Mouse (Mus musculus) brain, adult 2 months (tissue): Measurements from ENCODE around the gene Ankrd11.

ENCODE experiments used
- DNase-seq: peaks from one replicate; pipeline ENCODE4 v3.0.0; 2011; ENCODE audit warnings: low read depth, low spot score

The Ankrd11 gene

GRCm38 (mm10) chr8:122962046-122962445 is 80.0 kb downstream of the Ankrd11 start:
- no peak for DNase-seq

GRCm38 (mm10) chr8:122961458-122961857 is 80.6 kb downstream of the Ankrd11 start:
- no peak for DNase-seq

DNA sequence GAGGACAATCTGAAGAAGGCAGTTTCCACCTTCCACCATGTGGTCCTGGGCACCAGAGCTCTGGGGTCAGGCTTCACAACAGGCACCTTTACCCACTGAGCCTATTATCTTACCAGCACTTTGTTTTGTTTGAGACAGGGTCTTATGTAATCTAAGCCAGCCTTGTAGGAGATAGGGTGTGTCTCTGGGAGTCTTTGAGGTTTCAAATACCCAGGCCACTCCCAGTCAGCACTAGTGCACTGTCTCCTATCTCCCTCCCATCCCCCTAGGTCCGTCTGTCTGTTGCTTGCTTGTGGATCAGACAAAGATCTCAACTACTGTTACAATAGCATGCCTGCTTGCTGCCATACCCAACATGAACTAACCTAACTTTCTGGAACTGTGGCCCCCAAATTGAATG is 81.1 kb downstream of the Ankrd11 start:
- no peak for DNase-seq

- no peak for DNase-seq
Measured at GRCm38 (mm10) chr8:122960323-122960722, 81.8 kb downstream of the Ankrd11 start.

DNA sequence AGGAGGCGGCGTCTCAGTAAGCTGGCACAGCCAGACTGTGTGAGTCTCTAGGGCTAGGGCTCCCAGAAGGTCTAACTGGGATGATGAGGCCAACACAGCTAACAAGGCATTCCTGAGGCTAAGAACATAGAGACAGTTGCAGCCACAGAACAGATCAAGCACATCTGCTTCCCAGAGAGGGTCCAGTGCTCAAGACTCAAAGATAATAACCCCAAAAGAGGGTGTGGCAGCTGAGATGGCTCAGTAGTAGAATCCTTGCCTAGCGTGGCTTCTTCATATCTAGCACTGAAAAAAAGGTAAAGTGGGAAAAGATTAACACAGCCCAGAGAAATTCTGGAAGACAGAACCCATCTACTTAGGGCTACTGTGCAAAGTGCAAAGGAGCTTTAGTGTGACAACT is 86.1 kb downstream of the Ankrd11 start:
- DNase-seq = no peak

- no peak for DNase-seq
Measured at GRCm38 (mm10) chr8:122955195-122955594, 86.9 kb downstream of the Ankrd11 start.

DNA sequence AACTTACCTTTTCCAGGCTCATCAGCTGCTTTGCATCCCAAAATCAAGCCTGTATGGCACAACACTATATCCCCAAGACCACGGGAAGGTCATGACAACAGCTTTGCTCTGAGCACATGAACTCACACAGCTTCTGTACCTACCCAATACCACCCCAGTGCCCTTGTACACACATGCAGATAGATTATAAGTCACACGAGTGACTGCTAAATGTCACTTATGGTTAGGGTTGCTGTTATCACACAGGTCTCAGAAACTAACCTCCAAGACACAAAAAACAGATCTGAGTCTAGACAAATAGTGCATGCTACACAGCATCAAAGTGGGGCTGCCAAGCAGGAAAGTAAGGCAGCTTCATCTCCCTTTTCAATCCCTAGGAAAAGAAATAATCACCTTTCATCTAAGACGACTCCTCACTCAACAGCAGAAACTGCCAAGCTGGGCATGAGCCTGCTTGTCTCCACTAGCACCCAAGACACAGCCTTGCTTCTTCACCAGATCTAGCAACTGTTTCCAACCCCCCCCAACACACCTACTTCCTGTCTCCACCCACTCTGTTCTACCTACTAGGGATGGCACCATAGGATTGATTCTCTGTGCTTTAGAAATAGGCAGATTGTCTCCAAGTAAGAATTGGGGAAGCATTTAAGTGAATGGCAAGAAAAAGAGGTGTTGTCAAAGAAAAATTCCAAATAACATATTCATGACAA is 87.8 kb downstream of the Ankrd11 start:
- peak; percentile 65 for DNase-seq

DNA sequence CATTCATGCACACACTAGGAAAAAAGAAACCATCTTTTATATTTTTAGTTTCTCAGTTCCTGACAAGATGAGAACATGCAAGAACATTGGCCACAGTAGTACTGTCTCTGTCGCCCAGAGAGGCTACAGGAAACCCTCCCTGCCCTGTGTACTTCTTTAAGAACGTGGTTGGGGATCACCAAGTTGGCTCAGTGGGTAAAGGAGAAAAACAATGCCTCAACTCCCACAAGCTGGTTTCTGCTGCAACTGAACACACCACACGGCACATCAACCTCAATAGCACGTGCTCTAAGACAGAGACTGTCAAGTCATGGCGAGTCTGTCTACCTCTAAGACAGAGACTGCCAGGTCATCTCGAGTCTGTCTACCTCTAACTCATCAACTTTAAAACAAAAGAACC is 89.0 kb downstream of the Ankrd11 start:
- no peak for DNase-seq

- DNase-seq = no peak
Measured at GRCm38 (mm10) chr8:122951456-122951855, 90.6 kb downstream of the Ankrd11 start.

GRCm38 (mm10) chr8:122949701-122950100 is 92.4 kb downstream of the Ankrd11 start:
- no peak for DNase-seq

- no peak for DNase-seq
Measured at GRCm38 (mm10) chr8:122945775-122946174, 96.3 kb downstream of the Ankrd11 start.

DNA sequence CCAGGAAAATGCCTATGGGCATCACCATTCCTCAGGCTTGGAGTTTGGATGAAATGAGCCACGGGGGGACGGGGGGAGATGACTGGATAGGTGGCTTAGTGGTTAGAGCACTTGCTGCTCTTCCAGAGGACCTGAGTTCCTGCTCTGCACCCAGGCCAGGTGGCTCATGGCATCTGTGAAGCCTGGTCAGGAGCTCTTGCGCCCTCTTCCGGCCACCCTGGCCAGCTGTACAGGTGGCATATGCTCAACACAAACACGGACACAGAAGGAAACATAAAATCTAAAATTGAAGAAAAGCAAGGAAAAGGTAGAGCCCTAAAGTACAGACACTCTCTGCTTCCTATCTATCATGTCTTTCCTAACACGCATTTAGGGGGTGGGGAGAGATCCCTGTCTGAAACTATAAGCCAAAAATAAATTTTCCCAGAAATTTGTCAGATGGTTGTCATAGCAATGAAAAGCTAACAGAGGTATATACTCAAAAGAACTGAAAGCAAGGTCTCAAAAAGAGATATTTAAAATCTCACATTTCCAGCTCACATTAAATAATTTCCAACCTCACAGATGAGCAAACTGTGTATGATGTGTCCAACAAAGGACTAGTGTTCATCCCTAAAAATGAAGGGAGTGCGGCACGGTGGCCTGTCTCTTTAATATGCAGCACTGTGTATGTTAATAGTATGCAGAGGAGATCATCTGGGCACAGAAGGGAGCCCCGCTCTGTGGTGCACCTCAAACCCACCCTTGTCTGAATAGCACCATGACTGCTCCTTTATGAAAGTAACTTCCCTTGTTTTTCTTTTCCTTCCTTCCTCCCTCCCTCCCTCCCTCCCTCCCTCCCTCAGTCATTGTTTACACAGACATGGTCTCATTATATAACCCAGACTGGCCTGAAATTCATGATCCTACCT is 99.0 kb downstream of the Ankrd11 start:
- DNase-seq = peak; percentile 71

GRCm38 (mm10) chr8:122938591-122938990 is 103.5 kb downstream of the Ankrd11 start:
- no peak for DNase-seq

DNA sequence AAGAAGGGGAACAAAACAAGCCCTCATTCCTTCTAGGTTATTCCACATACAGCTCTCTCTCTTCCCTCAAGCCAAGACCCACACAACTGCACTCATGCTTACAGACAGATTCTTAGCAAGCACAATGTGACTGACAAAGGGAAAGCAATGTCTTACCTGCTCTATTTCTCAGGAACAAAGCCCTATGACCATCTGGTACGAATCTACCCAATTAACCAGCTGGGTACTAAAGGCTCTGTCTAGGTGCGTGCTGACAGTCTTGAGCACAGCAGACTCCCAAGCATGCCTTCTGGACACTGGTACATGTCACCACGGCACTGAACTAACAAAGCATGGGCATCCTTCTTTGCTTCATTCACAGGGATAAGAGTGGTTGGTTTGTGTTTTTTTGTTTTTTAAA is 103.9 kb downstream of the Ankrd11 start:
- peak; percentile 76 for DNase-seq

DNA sequence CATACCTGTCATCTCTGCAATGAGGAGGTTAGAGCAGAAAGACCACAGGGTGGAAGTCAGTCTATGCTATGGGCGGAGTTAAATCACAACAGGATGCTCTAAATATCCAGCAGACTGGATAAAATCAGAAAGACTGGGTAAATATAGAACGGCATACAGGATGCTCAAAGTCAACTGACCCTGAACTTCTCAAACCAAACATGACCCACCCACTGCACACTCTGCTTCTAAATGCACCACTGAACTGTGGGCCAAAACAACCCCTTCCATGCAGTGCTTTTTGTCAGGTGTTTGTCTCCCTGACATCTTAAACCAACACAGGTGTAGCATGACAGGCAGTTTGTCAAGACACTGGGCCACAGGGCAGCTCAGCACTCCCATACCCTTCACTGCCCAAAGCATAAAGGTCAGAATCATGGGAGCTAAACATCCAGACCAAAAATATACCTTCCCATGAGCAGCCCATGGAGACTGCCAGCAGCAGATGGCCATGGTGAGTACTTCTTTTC is 104.5 kb downstream of the Ankrd11 start:
- peak; percentile 81 for DNase-seq

GRCm38 (mm10) chr8:122935912-122936311 is 106.2 kb downstream of the Ankrd11 start:
- DNase-seq = no peak

GRCm38 (mm10) chr8:122935118-122935517 is 107.0 kb downstream of the Ankrd11 start:
- DNase-seq = peak; percentile 86

GRCm38 (mm10) chr8:122933973-122934372 is 108.1 kb downstream of the Ankrd11 start:
- no peak for DNase-seq

DNA sequence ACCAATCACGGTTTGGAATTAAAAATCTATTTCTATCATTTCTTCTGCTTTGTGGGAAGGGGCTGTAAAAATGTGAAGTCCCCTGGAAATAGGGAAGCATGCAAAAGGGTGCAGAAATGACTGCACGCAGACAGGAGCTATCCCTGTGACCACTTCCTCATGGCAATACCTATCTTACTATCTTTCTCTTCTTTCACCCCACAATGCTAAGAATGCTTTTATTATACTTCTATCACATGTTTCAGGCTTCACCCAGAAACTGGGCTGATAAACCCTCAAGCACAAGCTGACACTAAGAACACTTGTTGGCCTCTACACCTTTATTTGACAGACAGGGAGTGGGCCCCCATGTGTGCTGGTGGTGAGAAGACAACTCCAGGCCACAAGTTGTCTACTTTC is 109.5 kb downstream of the Ankrd11 start:
- no peak for DNase-seq

GRCm38 (mm10) chr8:122931834-122932560 is 110.1 kb downstream of the Ankrd11 start:
- peak; percentile 95 for DNase-seq

GRCm38 (mm10) chr8:122928631-122929224 is 113.3 kb downstream of the Ankrd11 start:
- DNase-seq = peak; percentile 49
